Mouse (Mus musculus) myocyte (in vitro differentiated cells): Measurements from ENCODE around the gene Thnsl1. TPM values are rescaled to one million over a fixed set of nuclear protein-coding genes. Genes with fewer than 3 reads are reported as not detected.

Experiments used
- H3K27me3 ChIP-seq: one replicate; pipeline ENCODE4 v1.6.1; 2011; ENCODE audit not compliant: control insufficient read depth, insufficient read depth, insufficient read length
- H3K36me3 ChIP-seq: one replicate; pipeline ENCODE4 v1.6.1; 2011; ENCODE audit not compliant: control insufficient read depth, insufficient read depth
- H3K4me2 ChIP-seq: one replicate; pipeline ENCODE4 v1.6.1; 2011; ENCODE audit warnings: low read depth, control low read depth
- H3K4me3 ChIP-seq: one replicate; pipeline ENCODE4 v1.5.1; 2011; ENCODE audit warnings: mild to moderate bottlenecking, control low read depth, moderate library complexity
- H3K79me2 ChIP-seq: one replicate; pipeline ENCODE4 v1.6.1; 2011; ENCODE audit not compliant: control insufficient read depth, insufficient read depth
- H3ac ChIP-seq: one replicate; pipeline ENCODE4 v1.6.1; 2011; ENCODE audit not compliant: control insufficient read depth, insufficient read length
- CEBPB ChIP-seq: IDR thresholded peaks from 2 replicates; pipeline ENCODE4 v1.6.1; 2011; ENCODE audit warnings: mild to moderate bottlenecking, moderate library complexity; ENCODE audit not compliant: poor library complexity, insufficient read depth, severe bottlenecking
- E2F4 ChIP-seq: IDR thresholded peaks from one replicate; pipeline ENCODE4 v1.6.1; 2011; ENCODE audit warnings: mild to moderate bottlenecking, control low read depth, moderate library complexity; ENCODE audit not compliant: insufficient read depth
- MAX ChIP-seq: IDR thresholded peaks from one replicate; pipeline ENCODE4 v1.6.1; 2011; ENCODE audit warnings: low read depth, mild to moderate bottlenecking, control low read depth
- MYOD1 ChIP-seq, 3 experiments: IDR thresholded peaks; one replicate each; pipeline ENCODE4 v1.6.1; 2011; ENCODE audit warnings: control low read depth in 2 of 3, low read depth in 2 of 3, mild to moderate bottlenecking in 2 of 3, moderate library complexity in 1 of 3; ENCODE audit not compliant: insufficient read length in 2 of 3, control insufficient read depth in 1 of 3
- MYOG ChIP-seq, 3 experiments: IDR thresholded peaks; one replicate each; pipeline ENCODE4 v1.6.1; 2011; ENCODE audit warnings: control low read depth in 2 of 3, low read depth in 2 of 3, mild to moderate bottlenecking in 2 of 3; ENCODE audit not compliant: insufficient read length in 2 of 3, control insufficient read depth in 1 of 3, insufficient read depth in 1 of 3
- POLR2A ChIP-seq: IDR thresholded peaks from one replicate; pipeline ENCODE4 v1.6.1; 2011; ENCODE audit warnings: low read depth, mild to moderate bottlenecking, control low read depth, moderate library complexity; ENCODE audit not compliant: insufficient read length
- POLR2AphosphoS2 ChIP-seq: IDR thresholded peaks from one replicate; pipeline ENCODE4 v1.6.1; 2011; ENCODE audit warnings: low read depth, control low read depth; ENCODE audit not compliant: insufficient read length
- REST ChIP-seq: IDR thresholded peaks from one replicate; pipeline ENCODE4 v1.6.1; 2011; ENCODE audit warnings: mild to moderate bottlenecking, control low read depth, moderate library complexity; ENCODE audit not compliant: insufficient read depth, insufficient read length
- SRF ChIP-seq: IDR thresholded peaks from one replicate; pipeline ENCODE4 v1.6.1; 2011; ENCODE audit warnings: low read depth; ENCODE audit not compliant: control insufficient read depth, insufficient read length
- TCF12 ChIP-seq: IDR thresholded peaks from one replicate; pipeline ENCODE4 v1.6.1; 2011; ENCODE audit warnings: mild to moderate bottlenecking, control low read depth; ENCODE audit not compliant: poor library complexity, insufficient read depth, severe bottlenecking
- TCF3 ChIP-seq: IDR thresholded peaks from one replicate; pipeline ENCODE4 v1.6.1; 2011; ENCODE audit warnings: low read depth, control low read depth; ENCODE audit not compliant: insufficient read length
- USF1 ChIP-seq: IDR thresholded peaks from one replicate; pipeline ENCODE4 v1.6.1; 2011; ENCODE audit warnings: low read depth, mild to moderate bottlenecking, control low read depth, moderate library complexity
- polyA plus RNA-seq: library from polyadenylated mRNA; unstranded; fragments of >200 nt; fragmentation: generic; extraction: Trizol; gene quantifications from one replicate; pipeline ENCODE4 v1.2.1, GENCODE M21; 2012; ENCODE audit warnings: missing spikeins

Gene Thnsl1
- polyA plus RNA-seq, 1 experiment, result 3.6 TPM

GRCm38 (mm10) chr2:21261370-21262006 is 56.0 kb downstream of the Thnsl1 start:
- Histone ChIP-seq H3K4me3 (no peak overlapping the region), H3K79me2 (no peaks in the 10 kb centered on the region), H3ac (no peak overlapping the region), H3K4me2 (peak overlapping the region; percentile 26), H3K27me3 (no peaks in the 10 kb centered on the region), H3K36me3 (no peaks in the 10 kb centered on the region)
- TF ChIP-seq MYOD1 (IDR thresholded peaks at IDR 0.05; ENCODE audit: control insufficient read depth in 1 of 3, insufficient read length in 2 of 3, low read depth in 2 of 3) (peak in 1 of 3 experiments; percentile 8), USF1 (no peak)

- Histone ChIP-seq H3K27me3 (no peaks in the 10 kb centered on the region), H3K4me2 (no peak overlapping the region), H3K79me2 (no peaks in the 10 kb centered on the region), H3K36me3 (no peaks in the 10 kb centered on the region), H3K4me3 (no peak overlapping the region), H3ac (no peak overlapping the region)
- TF ChIP-seq CEBPB, result no peak
- TF ChIP-seq MAX, result no peak
- TF ChIP-seq MYOD1 (IDR thresholded peaks at IDR 0.05; ENCODE audit: control insufficient read depth in 1 of 3, insufficient read length in 2 of 3, low read depth in 2 of 3), result no peak
- no peak for TF ChIP-seq POLR2A
- TF ChIP-seq SRF, result no peak
- TF ChIP-seq USF1, result no peak
- TF ChIP-seq REST, result no peak
- TF ChIP-seq POLR2AphosphoS2, result no peak
- TF ChIP-seq TCF12, result no peak
- TF ChIP-seq TCF3, result no peak
- TF ChIP-seq MYOG (IDR thresholded peaks at IDR 0.05; ENCODE audit: control insufficient read depth in 1 of 3, insufficient read depth in 1 of 3, insufficient read length in 2 of 3, low read depth in 2 of 3), result no peak
- TF ChIP-seq E2F4, result no peak
These were observed 58.5 kb downstream of the Thnsl1 start for GRCm38 (mm10) chr2:21264031-21264430.

Other genes with a start within 250 kb of the Thnsl1 start
- 18.0 TPM for gene Arhgap21, start 236.8 kb upstream of the Thnsl1 start, polyA plus RNA-seq
- 1.0 TPM for gene Enkur, start 359 bp upstream of the Thnsl1 start, polyA plus RNA-seq
- gene Gpr158, start 161.8 kb downstream of the Thnsl1 start, polyA plus RNA-seq, result not detected